Mouse (Mus musculus): ENCODE results near the gene Map3k14.

Gene Map3k14

GRCm38 (mm10) chr11:103215355-103215754 lies 51.9 kb downstream of the Map3k14 start:
- no peak for DNase-seq (ENCODE audit: inconsistent age in 2 of 2, low spot score in 1 of 2)

- no peak for DNase-seq (ENCODE audit: inconsistent age in 2 of 2, low spot score in 1 of 2)
Observed at GRCm38 (mm10) chr11:103213712-103214111, 53.6 kb downstream of the Map3k14 start.

GRCm38 (mm10) chr11:103210291-103210690 lies 57.0 kb downstream of the Map3k14 start:
- DNase-seq (ENCODE audit: inconsistent age in 2 of 2, low spot score in 1 of 2) = no peak

- DNase-seq (ENCODE audit: inconsistent age in 2 of 2, low spot score in 1 of 2) = no peak
Observed at GRCm38 (mm10) chr11:103208458-103208857, 58.8 kb downstream of the Map3k14 start, which contains the start of gene 1700023F06Rik. Gene 1700023F06Rik (minus strand): TSS chr11:103208558.

- no peak for DNase-seq (ENCODE audit: inconsistent age in 2 of 2, low spot score in 1 of 2)
Observed at GRCm38 (mm10) chr11:103206203-103206602, 61.1 kb downstream of the Map3k14 start.

GRCm38 (mm10) chr11:103202376-103202775 lies 64.9 kb downstream of the Map3k14 start:
- DNase-seq (ENCODE audit: inconsistent age in 2 of 2, low spot score in 1 of 2) = no peak

GRCm38 (mm10) chr11:103201664-103202063 lies 65.6 kb downstream of the Map3k14 start:
- DNase-seq (ENCODE audit: inconsistent age in 2 of 2, low spot score in 1 of 2) = peak in 1 of 2 experiments; percentile 74

- peak; percentile 68 to 81 for DNase-seq (ENCODE audit: inconsistent age in 2 of 2, low spot score in 1 of 2)
Observed at GRCm38 (mm10) chr11:103198911-103199803, 68.1 kb downstream of the Map3k14 start.

GRCm38 (mm10) chr11:103198339-103198738 lies 68.9 kb downstream of the Map3k14 start:
- DNase-seq (ENCODE audit: inconsistent age in 2 of 2, low spot score in 1 of 2) = no peak

- DNase-seq (ENCODE audit: inconsistent age in 2 of 2, low spot score in 1 of 2) = no peak
Observed at GRCm38 (mm10) chr11:103197340-103197739, 69.9 kb downstream of the Map3k14 start.

GRCm38 (mm10) chr11:103195656-103196055 lies 71.6 kb downstream of the Map3k14 start:
- no peak for DNase-seq (ENCODE audit: inconsistent age in 2 of 2, low spot score in 1 of 2)

- DNase-seq (ENCODE audit: inconsistent age in 2 of 2, low spot score in 1 of 2) = no peak
Observed at GRCm38 (mm10) chr11:103195236-103195635, 72.0 kb downstream of the Map3k14 start.

- no peak for DNase-seq (ENCODE audit: inconsistent age in 2 of 2, low spot score in 1 of 2)
Observed at GRCm38 (mm10) chr11:103193825-103194168, 73.5 kb downstream of the Map3k14 start.

GRCm38 (mm10) chr11:103192956-103193824 lies 74.1 kb downstream of the Map3k14 start:
- DNase-seq (ENCODE audit: inconsistent age in 2 of 2, low spot score in 1 of 2) = no peak

GRCm38 (mm10) chr11:103192230-103192955 lies 74.9 kb downstream of the Map3k14 start:
- no peak for DNase-seq (ENCODE audit: inconsistent age in 2 of 2, low spot score in 1 of 2)

GRCm38 (mm10) chr11:103184891-103185290 lies 82.4 kb downstream of the Map3k14 start:
- peak; percentile 38 to 80 for DNase-seq (ENCODE audit: inconsistent age in 2 of 2, low spot score in 1 of 2)

- DNase-seq (ENCODE audit: inconsistent age in 2 of 2, low spot score in 1 of 2) = peak in 1 of 2 experiments; percentile 4
Observed at GRCm38 (mm10) chr11:103181911-103182310, 85.4 kb downstream of the Map3k14 start.

- no peak for DNase-seq (ENCODE audit: inconsistent age in 2 of 2, low spot score in 1 of 2)
Observed at GRCm38 (mm10) chr11:103181349-103181748, 85.9 kb downstream of the Map3k14 start.

GRCm38 (mm10) chr11:103180426-103180825 lies 86.8 kb downstream of the Map3k14 start:
- no peak for DNase-seq (ENCODE audit: inconsistent age in 2 of 2, low spot score in 1 of 2)

- DNase-seq (ENCODE audit: inconsistent age in 2 of 2, low spot score in 1 of 2) = no peak
Observed at GRCm38 (mm10) chr11:103178748-103179147, 88.5 kb downstream of the Map3k14 start.
